Mouse (Mus musculus): ENCODE results near the gene Itga2.

GRCm38 (mm10) chr13:114852264-114853111 is 79.4 kb downstream of the Itga2 start:
- no peak for TF ChIP-seq CTCF (IDR thresholded peaks at IDR 0.05; ENCODE audit: borderline replicate concordance, insufficient read depth, low read length)
- TF ChIP-seq POLR2A (IDR thresholded peaks at IDR 0.05; ENCODE audit: low read depth, low read length) = no peak
